Mouse (Mus musculus) heart, postnatal 0 days (tissue): ENCODE measurements at regions not wholly inside any gene's neighbourhood (a gene's known extent, or its start where the extent isn't known, plus 50 kb on each side); places are given as distances from the start of the nearest gene placed in this dataset.

ENCODE experiments used
- ATAC-seq: fragments of 200-750 bp; cut with Nextera tagmentation; 2 replicates; pipeline ENCODE4 v1.8.0; 2017; ENCODE audit warnings: low read depth, moderate number of reproducible peaks, moderate library complexity; ENCODE audit not compliant: insufficient read depth
- DNase-seq: peaks from one replicate; pipeline ENCODE4 v3.0.0-alpha.2; 2016; ENCODE audit warnings: low spot score
- H3K27ac ChIP-seq: fragments of 300-500 bp; sonication (generic); 2 replicates; pipeline ENCODE4 v1.5.1; 2014; ENCODE audit warnings: low read depth, mild to moderate bottlenecking
- H3K27me3 ChIP-seq: fragments of 300-500 bp; sonication (generic); 2 replicates; pipeline ENCODE4 v1.6.1; 2014; ENCODE audit warnings: low read length, mixed read lengths; ENCODE audit not compliant: control insufficient read depth, insufficient read depth
- H3K36me3 ChIP-seq: fragments of 300-500 bp; sonication (generic); replicated peaks from 2 replicates; pipeline ENCODE4 v1.6.1; 2014; ENCODE audit warnings: low read length, mixed read lengths; ENCODE audit not compliant: control insufficient read depth, insufficient read depth
- H3K4me1 ChIP-seq: fragments of 300-500 bp; sonication (generic); 2 replicates; pipeline ENCODE4 v1.6.1; 2014; ENCODE audit warnings: antibody characterized with exemption; ENCODE audit not compliant: control insufficient read depth, insufficient read depth
- H3K4me2 ChIP-seq: fragments of 300-500 bp; sonication (generic); 2 replicates; pipeline ENCODE4 v1.6.1; 2014; ENCODE audit warnings: low read depth, mild to moderate bottlenecking, low read length, moderate library complexity
- H3K4me3 ChIP-seq: fragments of 300-500 bp; sonication (generic); 2 replicates; pipeline ENCODE4 v1.5.1; 2014; ENCODE audit warnings: low read depth, low read length
- H3K9ac ChIP-seq: fragments of 300-500 bp; sonication (generic); replicated peaks from 2 replicates; pipeline ENCODE4 v1.6.1; 2014; ENCODE audit warnings: low read depth, low read length, mixed read lengths
- H3K9me3 ChIP-seq: fragments of 300-500 bp; sonication (generic); replicated peaks from 2 replicates; pipeline ENCODE4 v1.6.1; 2016; ENCODE audit warnings: low read length; ENCODE audit not compliant: control insufficient read depth
- CTCF ChIP-seq: IDR thresholded peaks from 2 replicates; pipeline ENCODE4 v1.5.1; 2016; ENCODE audit warnings: antibody characterized with exemption, control low read depth, low read depth
- EP300 ChIP-seq: IDR thresholded peaks from 2 replicates; pipeline ENCODE4 v1.6.1; 2016; ENCODE audit warnings: antibody characterized with exemption, low read depth
- WGBS: fragments of 180-500 bp; shearing (Covaris S2); extraction: QIAGEN DNeasy Blood & Tissue Kit; methylation state at CpG from one replicate; pipeline ENCODE4 v1.1.7; 2014; 5-methylcytosine and 5-hydroxymethylcytosine counted together

- Histone ChIP-seq H3K27me3 (peaks cover 25% of the 10 kb centered on the region), H3K27ac (no peak overlapping the region), H3K4me2 (peak overlapping the region; percentile 27), H3K4me3 (peak overlapping the region; percentile 9; the same call in 1 of the 2 replicates), H3K4me1 (peaks cover 4% of the 10 kb centered on the region; the same call in 1 of the 2 replicates), H3K36me3 (no peaks in the 10 kb centered on the region), H3K9ac (no peak overlapping the region), H3K9me3 (no peaks in the 10 kb centered on the region)
- no peak for ATAC-seq
- TF ChIP-seq CTCF (no peak), EP300 (no peak)
- DNase-seq, result no peak
- 10% methylated on average over 33 of the region's 33 CpGs for WGBS
Measured at GRCm38 (mm10) chr12:104637046-104638032, 114.4 kb downstream of the Dicer1 start.

DNA sequence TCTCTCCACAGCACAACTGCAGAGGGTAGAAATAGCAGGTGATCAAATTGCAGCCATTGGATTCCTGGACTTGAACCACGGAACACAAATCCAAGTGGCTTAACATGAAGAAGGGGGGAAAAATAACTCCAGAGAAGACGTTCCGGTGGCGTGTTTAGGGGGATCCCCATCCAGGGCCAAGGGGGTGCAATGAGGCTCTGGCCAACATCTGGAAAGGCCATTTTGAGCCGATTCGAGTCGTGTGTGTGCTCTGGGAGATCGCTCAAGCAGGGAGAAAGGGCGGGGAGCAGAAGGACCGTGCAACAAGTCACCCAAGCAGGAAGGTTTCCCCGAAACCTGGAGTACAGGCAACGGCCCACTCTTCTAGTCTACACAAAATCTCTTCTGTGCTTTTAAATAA lies 115.3 kb downstream of the Dicer1 start:
- no peaks in the 10 kb centered on the region for H3K9me3 ChIP-seq
- H3K4me2 ChIP-seq, result no peak overlapping the region
- H3K36me3 ChIP-seq, result no peaks in the 10 kb centered on the region
- H3K27ac ChIP-seq, result no peak overlapping the region
- no peak for TF ChIP-seq EP300
- no peak for TF ChIP-seq CTCF
- DNase-seq (no peak), ATAC-seq (no peak)
- no peak overlapping the region for H3K9ac ChIP-seq
- H3K27me3 ChIP-seq, result peaks cover 25% of the 10 kb centered on the region
- 74% methylated on average over 12 of the region's 12 CpGs for WGBS
- peaks cover 4% of the 10 kb centered on the region; the same call in 1 of the 2 replicates for H3K4me1 ChIP-seq
- H3K4me3 ChIP-seq, result no peak overlapping the region

DNA sequence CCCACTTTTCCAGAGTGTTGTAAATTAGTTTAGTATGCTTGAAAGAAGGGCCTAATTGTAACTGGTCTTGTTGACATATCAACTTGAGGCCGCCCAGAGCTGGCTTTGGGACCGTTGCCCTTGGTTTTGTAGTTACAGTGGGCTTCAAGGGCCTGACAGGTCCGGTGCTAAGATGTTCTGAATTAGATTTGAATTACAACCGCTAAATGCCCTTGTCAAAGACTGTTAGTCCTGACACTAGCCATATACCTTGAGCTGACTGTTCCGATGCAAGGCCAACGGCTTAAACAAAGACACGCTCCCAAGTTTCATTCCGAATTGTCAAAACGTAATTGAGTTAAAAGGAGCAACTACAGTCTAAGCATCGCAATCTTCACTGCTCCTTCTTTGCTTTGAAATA lies 116.9 kb downstream of the Dicer1 start:
- H3K9ac ChIP-seq, result no peak overlapping the region
- DNase-seq, result no peak
- WGBS, result 72% methylated on average over 10 of the region's 10 CpGs
- H3K4me2 ChIP-seq, result no peak overlapping the region
- no peak overlapping the region for H3K27ac ChIP-seq
- H3K9me3 ChIP-seq, result no peaks in the 10 kb centered on the region
- H3K27me3 ChIP-seq, result peaks cover 25% of the 10 kb centered on the region
- ATAC-seq, result no peak
- H3K4me3 ChIP-seq, result no peak overlapping the region
- H3K36me3 ChIP-seq, result no peaks in the 10 kb centered on the region
- H3K4me1 ChIP-seq, result peaks cover 4% of the 10 kb centered on the region; the same call in 1 of the 2 replicates
- TF ChIP-seq CTCF (no peak), EP300 (no peak)

GRCm38 (mm10) chr12:104630590-104630989 lies 121.2 kb downstream of the Dicer1 start:
- no peaks in the 10 kb centered on the region for H3K4me1 ChIP-seq
- ATAC-seq (no peak), DNase-seq (no peak)
- H3K9ac ChIP-seq, result no peak overlapping the region
- no peak overlapping the region for H3K4me3 ChIP-seq
- 72% methylated on average over 3 of the region's 3 CpGs for WGBS
- no peaks in the 10 kb centered on the region for H3K27me3 ChIP-seq
- no peak overlapping the region for H3K4me2 ChIP-seq
- no peak overlapping the region for H3K27ac ChIP-seq
- H3K36me3 ChIP-seq, result no peaks in the 10 kb centered on the region
- TF ChIP-seq CTCF, result no peak
- no peak for TF ChIP-seq EP300
- H3K9me3 ChIP-seq, result no peaks in the 10 kb centered on the region

GRCm38 (mm10) chr12:104629449-104629848 lies 122.3 kb downstream of the Dicer1 start:
- H3K4me1 ChIP-seq, result no peaks in the 10 kb centered on the region
- H3K9me3 ChIP-seq, result no peaks in the 10 kb centered on the region
- 72% methylated on average over 2 of the region's 2 CpGs for WGBS
- TF ChIP-seq CTCF, result no peak
- no peak for TF ChIP-seq EP300
- no peak overlapping the region for H3K4me2 ChIP-seq
- H3K36me3 ChIP-seq, result no peaks in the 10 kb centered on the region
- H3K27ac ChIP-seq, result no peak overlapping the region
- no peak overlapping the region for H3K9ac ChIP-seq
- H3K4me3 ChIP-seq, result no peak overlapping the region
- DNase-seq, result no peak
- ATAC-seq, result no peak
- no peaks in the 10 kb centered on the region for H3K27me3 ChIP-seq

DNA sequence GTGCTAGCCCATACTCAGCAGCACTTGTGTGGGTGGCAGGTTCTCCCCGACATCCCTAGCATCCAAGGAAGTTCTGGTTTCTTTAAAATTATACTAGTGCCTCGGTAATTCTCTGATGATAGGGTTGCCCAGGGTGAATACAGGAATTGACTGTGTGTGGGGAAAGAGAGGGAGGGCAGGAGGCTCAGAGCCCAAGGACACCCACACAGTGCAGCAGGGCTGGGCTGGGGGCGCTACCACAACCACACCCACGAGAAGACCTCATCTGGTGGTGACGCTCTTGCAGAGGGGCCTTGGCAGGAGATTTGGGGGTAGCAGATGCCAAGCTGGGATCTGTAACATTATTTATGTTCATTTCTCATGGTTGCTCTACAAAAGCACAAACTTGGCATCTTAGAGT lies 125.7 kb downstream of the Dicer1 start:
- H3K27me3 ChIP-seq, result no peaks in the 10 kb centered on the region
- no peak overlapping the region for H3K4me2 ChIP-seq
- H3K36me3 ChIP-seq, result no peaks in the 10 kb centered on the region
- H3K4me3 ChIP-seq, result no peak overlapping the region
- WGBS, result 77% methylated on average over 5 of the region's 5 CpGs
- H3K9me3 ChIP-seq, result no peaks in the 10 kb centered on the region
- no peak for TF ChIP-seq CTCF
- TF ChIP-seq EP300, result no peak
- DNase-seq, result no peak
- H3K9ac ChIP-seq, result no peak overlapping the region
- no peak for ATAC-seq
- H3K27ac ChIP-seq, result no peak overlapping the region
- no peaks in the 10 kb centered on the region for H3K4me1 ChIP-seq
